Mouse (Mus musculus): Measurements from ENCODE around the gene Ephb1.

- TF ChIP-seq CTCF (IDR thresholded peaks at IDR 0.05; ENCODE audit: low read depth) (no peak), EP300 (optimal IDR thresholded peaks at IDR 0.05) (no peak)
These were observed 105.2 kb downstream of the Ephb1 start for GRCm38 (mm10) chr9:102249124-102249816.
